Mouse (Mus musculus) gastrocnemius, adult 2 months (tissue): ENCODE measurements at regions not wholly inside any gene's neighbourhood (a gene's known extent, or its start where the extent isn't known, plus 50 kb on each side); places are given as distances from the start of the nearest gene placed in this dataset.

ENCODE experiments used
- DNase-seq: peaks from one replicate; pipeline ENCODE4 v3.0.0; 2022
- H3K27ac ChIP-seq: fragments of 200-600 bp; 2 replicates; pipeline ENCODE4 v1.8.1; 2022; ENCODE audit warnings: mild to moderate bottlenecking
- H3K4me3 ChIP-seq: fragments of 200-600 bp; 2 replicates; pipeline ENCODE4 v1.8.1; 2022; ENCODE audit warnings: mild to moderate bottlenecking, moderate library complexity
- CTCF ChIP-seq: fragments of 200-600 bp; IDR thresholded peaks from 2 replicates; pipeline ENCODE4 v1.8.1; 2022; ENCODE audit warnings: antibody characterized with exemption, mild to moderate bottlenecking, moderate library complexity
- intact Hi-C: fragments of 180-260 bp; cut with DNase I; formaldehyde crosslinking; loops from one replicate; pipeline ENCODE4 v1.15.1; 2025

- intact Hi-C loops, result loop anchor here (10.0 kb wide), 1 partner anchor 302 kb away; no protein-coding TSS in a partner anchor
- TF ChIP-seq CTCF, result no peak
- H3K4me3 ChIP-seq, result no peak overlapping the region
- DNase-seq, result no peak
- H3K27ac ChIP-seq, result no peak overlapping the region
These were observed 103.5 kb upstream of the Chd6 start for GRCm38 (mm10) chr2:161212322-161212882.

GRCm38 (mm10) chr2:161196713-161197372 is 88.0 kb upstream of the Chd6 start:
- no peak for DNase-seq
- intact Hi-C loops, result no loop called here
- TF ChIP-seq CTCF, result no peak
- H3K27ac ChIP-seq, result no peak overlapping the region
- H3K4me3 ChIP-seq, result no peak overlapping the region

GRCm38 (mm10) chr2:161187516-161187915 is 78.6 kb upstream of the Chd6 start:
- no peak for TF ChIP-seq CTCF
- no peak for DNase-seq
- intact Hi-C loops, result no loop called here
- no peak overlapping the region for H3K27ac ChIP-seq
- no peak overlapping the region for H3K4me3 ChIP-seq

GRCm38 (mm10) chr2:161185122-161185521 is 76.2 kb upstream of the Chd6 start:
- intact Hi-C loops, result no loop called here
- TF ChIP-seq CTCF, result peak; percentile 74
- Histone ChIP-seq H3K4me3 (no peak overlapping the region), H3K27ac (no peak overlapping the region)
- no peak for DNase-seq

- peak; percentile 69 for DNase-seq
- Histone ChIP-seq H3K27ac (peak overlapping the region; percentile 65), H3K4me3 (peak overlapping the region; percentile 78)
- peak; percentile 53 for TF ChIP-seq CTCF
- intact Hi-C loops, result no loop called here
These were observed 68.6 kb upstream of the Chd6 start for GRCm38 (mm10) chr2:161177355-161178021.

- DNase-seq, result no peak
- no peak overlapping the region for H3K4me3 ChIP-seq
- intact Hi-C loops, result no loop called here
- no peak for TF ChIP-seq CTCF
- H3K27ac ChIP-seq, result no peak overlapping the region
These were observed 57.8 kb upstream of the Chd6 start for GRCm38 (mm10) chr2:161166681-161167080.

- no peak for DNase-seq
- TF ChIP-seq CTCF, result no peak
- H3K4me3 ChIP-seq, result no peak overlapping the region
- intact Hi-C loops, result no loop called here
- no peak overlapping the region for H3K27ac ChIP-seq
These were observed 56.6 kb upstream of the Chd6 start for GRCm38 (mm10) chr2:161165495-161165894.

GRCm38 (mm10) chr2:161164320-161164719 is 55.4 kb upstream of the Chd6 start:
- intact Hi-C loops, result no loop called here
- Histone ChIP-seq H3K4me3 (no peak overlapping the region), H3K27ac (no peak overlapping the region)
- TF ChIP-seq CTCF, result no peak
- no peak for DNase-seq
